Mouse (Mus musculus) MEL (cell line): ENCODE results near the gene Itgam. TPM values are rescaled to one million over a fixed set of nuclear protein-coding genes. Genes with fewer than 3 reads are reported as not detected.

Experiments used
- DNase-seq: peaks from one replicate; pipeline ENCODE4 v3.0.0; 2011; ENCODE audit warnings: low read depth, low spot score
- H3K27ac ChIP-seq: 2 replicates; pipeline ENCODE4 v1.5.1; 2012; ENCODE audit warnings: low read depth, mild to moderate bottlenecking, control low read depth, low read length, moderate library complexity; ENCODE audit not compliant: control insufficient read depth
- H3K27me3 ChIP-seq, 2 experiments: fragments of 150-350 bp in 1 of 2; sonication (generic) in 1 of 2; 2 replicates each; pipeline ENCODE4 v1.6.1; 2012; ENCODE audit warnings: low read length in 2 of 2, mild to moderate bottlenecking in 2 of 2, improper control_type of control experiment in 1 of 2, moderate library complexity in 1 of 2; ENCODE audit not compliant: insufficient read depth in 2 of 2, control insufficient read depth in 1 of 2
- H3K36me3 ChIP-seq, 2 experiments: 2 replicates each; pipeline ENCODE4 v1.6.1; 2012 to 2014; ENCODE audit warnings: low read length in 2 of 2, improper control_type of control experiment in 1 of 2, inconsistent platforms in 1 of 2, mild to moderate bottlenecking in 1 of 2; ENCODE audit not compliant: insufficient read depth in 2 of 2, control insufficient read depth in 1 of 2
- H3K4me1 ChIP-seq, 2 experiments: fragments of 150-350 bp in 1 of 2; sonication (generic) in 1 of 2; 2 replicates each; pipeline ENCODE4 v1.6.1; 2012; ENCODE audit warnings: low read length in 2 of 2, improper control_type of control experiment in 1 of 2, mild to moderate bottlenecking in 1 of 2; ENCODE audit not compliant: insufficient read depth in 2 of 2, control insufficient read depth in 1 of 2
- H3K4me3 ChIP-seq, 2 experiments: fragments of 150-350 bp in 1 of 2; sonication (generic) in 1 of 2; 2 replicates each; pipeline ENCODE4 v1.5.1; 2012; ENCODE audit warnings: low read depth in 2 of 2, low read length in 2 of 2, mild to moderate bottlenecking in 2 of 2, moderate library complexity in 2 of 2, control low read depth in 1 of 2, improper control_type of control experiment in 1 of 2; ENCODE audit not compliant: control insufficient read depth in 1 of 2, insufficient read depth in 1 of 2
- H3K79me2 ChIP-seq: 2 replicates; pipeline ENCODE4 v1.6.1; 2012; ENCODE audit warnings: mild to moderate bottlenecking, low read length, moderate library complexity; ENCODE audit not compliant: control insufficient read depth, poor library complexity, insufficient read depth
- H3K9ac ChIP-seq: 2 replicates; pipeline ENCODE4 v1.6.1; 2012; ENCODE audit warnings: low read depth, mild to moderate bottlenecking, control low read depth, low read length, moderate library complexity; ENCODE audit not compliant: control insufficient read depth, poor library complexity, severe bottlenecking
- H3K9me3 ChIP-seq: fragments of 150-350 bp; sonication (generic); replicated peaks from 2 replicates; pipeline ENCODE4 v1.6.1; 2012; ENCODE audit warnings: mild to moderate bottlenecking, low read length, improper control_type of control experiment, moderate library complexity; ENCODE audit not compliant: insufficient read depth
- BHLHE40 ChIP-seq: IDR thresholded peaks from 2 replicates; pipeline ENCODE4 v1.6.1; 2012; ENCODE audit warnings: low read depth, mild to moderate bottlenecking, inconsistent platforms, low read length, improper control_type of control experiment, borderline replicate concordance
- CTCF ChIP-seq, 3 experiments: IDR thresholded peaks in 2 of 3; conservative IDR thresholded peaks in 1 of 3; 2 replicates each; pipeline ENCODE4 v1.5.1; 2011 to 2012; ENCODE audit warnings: low read length in 3 of 3, low read depth in 2 of 3, mild to moderate bottlenecking in 2 of 3, improper control_type of control experiment in 1 of 3, inconsistent platforms in 1 of 3, mixed read lengths in 1 of 3, moderate library complexity in 1 of 3; ENCODE audit not compliant: control insufficient read depth in 1 of 3, insufficient read depth in 1 of 3, poor library complexity in 1 of 3, severe bottlenecking in 1 of 3
- E2F4 ChIP-seq: IDR thresholded peaks from 2 replicates; pipeline ENCODE4 v1.6.1; 2011; ENCODE audit warnings: low read depth, low read length, improper control_type of control experiment, borderline replicate concordance
- GABPA ChIP-seq: IDR thresholded peaks from 2 replicates; pipeline ENCODE4 v1.6.1; 2012; ENCODE audit warnings: low read depth, mild to moderate bottlenecking, inconsistent platforms, low read length, improper control_type of control experiment, moderate library complexity
- KAT2A ChIP-seq: conservative IDR thresholded peaks from 2 replicates; pipeline ENCODE4 v1.6.1; 2012; ENCODE audit warnings: low read depth, low read length, improper control_type of control experiment, inconsistent platforms
- MAX ChIP-seq: IDR thresholded peaks from 2 replicates; pipeline ENCODE4 v1.6.1; 2011; ENCODE audit warnings: low read length, improper control_type of control experiment
- MXI1 ChIP-seq: IDR thresholded peaks from 2 replicates; pipeline ENCODE4 v1.6.1; 2011; ENCODE audit warnings: mild to moderate bottlenecking, low read depth, low read length, improper control_type of control experiment
- MYC ChIP-seq: IDR thresholded peaks from 2 replicates; pipeline ENCODE4 v1.6.1; 2011; ENCODE audit warnings: low read depth, mild to moderate bottlenecking, low read length, improper control_type of control experiment, moderate library complexity
- NELFE ChIP-seq: IDR thresholded peaks from 2 replicates; pipeline ENCODE4 v1.6.1; 2011; ENCODE audit warnings: low read depth, low read length, improper control_type of control experiment
- POLR2AphosphoS2 ChIP-seq: IDR thresholded peaks from 2 replicates; pipeline ENCODE4 v1.6.1; 2011; ENCODE audit warnings: low read length, improper control_type of control experiment
- POLR2AphosphoS5 ChIP-seq: IDR thresholded peaks from 2 replicates; pipeline ENCODE4 v1.6.1; 2012; ENCODE audit warnings: low read depth, borderline replicate concordance, mild to moderate bottlenecking, inconsistent platforms, low read length, moderate library complexity, mixed read lengths
- RAD21 ChIP-seq: IDR thresholded peaks from 2 replicates; pipeline ENCODE4 v1.6.1; 2011; ENCODE audit warnings: mild to moderate bottlenecking, low read depth, low read length, improper control_type of control experiment
- RCOR1 ChIP-seq: IDR thresholded peaks from 2 replicates; pipeline ENCODE4 v1.6.1; 2012; ENCODE audit warnings: low read depth, mild to moderate bottlenecking, inconsistent platforms, low read length, improper control_type of control experiment
- SIN3A ChIP-seq: IDR thresholded peaks from 2 replicates; pipeline ENCODE4 v1.6.1; 2012; ENCODE audit warnings: low read length, improper control_type of control experiment, inconsistent platforms
- SMC3 ChIP-seq: IDR thresholded peaks from 2 replicates; pipeline ENCODE4 v1.6.1; 2011; ENCODE audit warnings: low read depth, low read length, improper control_type of control experiment
- TAL1 ChIP-seq: IDR thresholded peaks from 2 replicates; pipeline ENCODE4 v1.6.1; 2012; ENCODE audit warnings: mild to moderate bottlenecking, inconsistent platforms, low read length, moderate library complexity, mixed read lengths
- TCF12 ChIP-seq: IDR thresholded peaks from 2 replicates; pipeline ENCODE4 v1.6.1; 2014; ENCODE audit warnings: low read depth, mild to moderate bottlenecking, inconsistent platforms, low read length, improper control_type of control experiment, moderate library complexity
- USF1 ChIP-seq: IDR thresholded peaks from 2 replicates; pipeline ENCODE4 v1.6.1; 2014; ENCODE audit warnings: low read depth, mild to moderate bottlenecking, inconsistent platforms, low read length, improper control_type of control experiment, moderate library complexity
- ZKSCAN1 ChIP-seq: IDR thresholded peaks from 2 replicates; pipeline ENCODE4 v1.6.1; 2012; ENCODE audit warnings: low read depth, mild to moderate bottlenecking, inconsistent platforms, low read length, improper control_type of control experiment, moderate library complexity
- ZMIZ1 ChIP-seq: IDR thresholded peaks from 2 replicates; pipeline ENCODE4 v1.6.1; 2012; ENCODE audit warnings: low read depth, mild to moderate bottlenecking, inconsistent platforms, low read length, improper control_type of control experiment, moderate library complexity
- ZNF384 ChIP-seq: IDR thresholded peaks from 2 replicates; pipeline ENCODE4 v1.6.1; 2012; ENCODE audit warnings: low read depth, mild to moderate bottlenecking, inconsistent platforms, low read length, improper control_type of control experiment
- polyA plus RNA-seq, 2 experiments: library from polyadenylated mRNA; stranded (reverse) in 1 of 2; unstranded in 1 of 2; fragments of >175 nt in 1 of 2; fragments of >200 nt in 1 of 2; gene quantifications; 2 replicates each; pipeline versions ENCODE4 v1.2.1 to v1.2.4; 2012; ENCODE audit warnings: low replicate concordance in 2 of 2, low read depth in 1 of 2; ENCODE audit not compliant: insufficient read length in 2 of 2, insufficient read depth in 1 of 2, missing spikeins in 1 of 2
- total RNA-seq: library from RNA; depleted of rRNA; stranded (reverse); fragments of 300-350 nt; gene quantifications from 2 replicates; pipeline ENCODE4 v1.2.3, GENCODE M21; 2012

Gene Itgam
- total and polyA plus RNA-seq, 3 experiments, result not detected

GRCm38 (mm10) chr7:128098135-128098534, 35.7 kb downstream of the Itgam start:
- peaks cover 4 to 6% of the 10 kb centered on the region in 2 experiments; a peak in 2 of 4 replicates for H3K27me3 ChIP-seq
- H3K79me2 ChIP-seq, result no peaks in the 10 kb centered on the region
- TF ChIP-seq TAL1, result no peak
- peak in 1 of 3 experiments; percentile 35; a peak in 2 of 6 replicates for TF ChIP-seq CTCF (IDR thresholded peaks at IDR 0.05 in 2 of 3, conservative IDR thresholded peaks at IDR 0.05 in 1 of 3; ENCODE audit: control insufficient read depth in 1 of 3, insufficient read depth in 1 of 3, low read depth in 2 of 3, low read length in 3 of 3, poor library complexity in 1 of 3, severe bottlenecking in 1 of 3)
- peak; percentile 91 for TF ChIP-seq ZNF384
- TF ChIP-seq USF1, result no peak
- TF ChIP-seq POLR2AphosphoS2, result no peak
- TF ChIP-seq ZMIZ1, result no peak
- TF ChIP-seq BHLHE40, result no peak
- TF ChIP-seq RCOR1, result no peak
- TF ChIP-seq SMC3, result peak; percentile 46
- no peak for TF ChIP-seq TCF12
- TF ChIP-seq KAT2A, result no peak
- no peak for TF ChIP-seq E2F4
- TF ChIP-seq NELFE, result no peak
- TF ChIP-seq RAD21, result peak; percentile 46
- no peak for TF ChIP-seq ZKSCAN1
- TF ChIP-seq MYC, result peak; percentile 45; the same call in 1 of the 2 replicates
- TF ChIP-seq POLR2AphosphoS5, result no peak
- no peak for TF ChIP-seq MAX
- no peak for TF ChIP-seq GABPA
- no peak for TF ChIP-seq MXI1

GRCm38 (mm10) chr7:128100742-128101357, 38.4 kb downstream of the Itgam start:
- no peak overlapping the region for H3K9ac ChIP-seq
- peaks cover 10 to 16% of the 10 kb centered on the region in 2 experiments for H3K27me3 ChIP-seq
- no peak for DNase-seq
- TF ChIP-seq MAX (no peak), SMC3 (peak; percentile 28; the same call in 1 of the 2 replicates), RAD21 (peak; percentile 50), SIN3A (no peak), GABPA (no peak), CTCF (IDR thresholded peaks at IDR 0.05 in 2 of 3, conservative IDR thresholded peaks at IDR 0.05 in 1 of 3; ENCODE audit: control insufficient read depth in 1 of 3, insufficient read depth in 1 of 3, low read depth in 2 of 3, low read length in 3 of 3, poor library complexity in 1 of 3, severe bottlenecking in 1 of 3) (peak in 1 of 3 experiments; percentile 32; a peak in 2 of 6 replicates)
- H3K4me3 ChIP-seq, result no peak overlapping the region
- H3K36me3 ChIP-seq, result no peaks in the 10 kb centered on the region
- no peaks in the 10 kb centered on the region for H3K9me3 ChIP-seq
- no peaks in the 10 kb centered on the region for H3K79me2 ChIP-seq
- no peaks in the 10 kb centered on the region for H3K4me1 ChIP-seq
- H3K27ac ChIP-seq, result no peak overlapping the region

More at GRCm38 (mm10) chr7:128098135-128098534, 35.7 kb downstream of the Itgam start:
- no peak overlapping the region for H3K4me3 ChIP-seq
- peak; percentile 30 for DNase-seq
- H3K9me3 ChIP-seq, result no peaks in the 10 kb centered on the region
- no peaks in the 10 kb centered on the region for H3K36me3 ChIP-seq
- H3K27ac ChIP-seq, result no peak overlapping the region
- H3K4me1 ChIP-seq, result no peaks in the 10 kb centered on the region
- H3K9ac ChIP-seq, result no peak overlapping the region
